Mouse (Mus musculus) stomach, postnatal 0 days (tissue): ENCODE measurements at regions not wholly inside any gene's neighbourhood (a gene's known extent, or its start where the extent isn't known, plus 50 kb on each side); places are given as distances from the start of the nearest gene placed in this dataset.

Experiments
- ATAC-seq: fragments of 200-750 bp; cut with Nextera tagmentation; 2 replicates; pipeline ENCODE4 v1.8.0; 2017; ENCODE audit not compliant: low FRiP score, low TSS enrichment
- DNase-seq: peaks from one replicate; pipeline ENCODE4 v3.0.0-alpha.2; 2016; ENCODE audit warnings: low spot score
- H3K27ac ChIP-seq: fragments of 300-500 bp; sonication (generic); replicated peaks from 2 replicates; pipeline ENCODE4 v1.5.1; 2014; ENCODE audit warnings: mild to moderate bottlenecking, control low read depth
- H3K27me3 ChIP-seq: fragments of 300-500 bp; sonication (generic); 2 replicates; pipeline ENCODE4 v1.6.1; 2014; ENCODE audit warnings: low read length; ENCODE audit not compliant: control insufficient read depth, insufficient read depth
- H3K36me3 ChIP-seq: fragments of 300-500 bp; sonication (generic); 2 replicates; pipeline ENCODE4 v1.6.1; 2014; ENCODE audit warnings: low read length, mixed read lengths; ENCODE audit not compliant: control insufficient read depth, insufficient read depth
- H3K4me1 ChIP-seq: fragments of 300-500 bp; sonication (generic); replicated peaks from 2 replicates; pipeline ENCODE4 v1.6.1; 2014; ENCODE audit warnings: antibody characterized with exemption; ENCODE audit not compliant: control insufficient read depth, insufficient read depth
- H3K4me2 ChIP-seq: fragments of 300-500 bp; sonication (generic); replicated peaks from 2 replicates; pipeline ENCODE4 v1.6.1; 2014; ENCODE audit warnings: low read depth, mild to moderate bottlenecking, control low read depth, moderate library complexity
- H3K4me3 ChIP-seq: fragments of 300-500 bp; sonication (generic); 2 replicates; pipeline ENCODE4 v1.5.1; 2014; ENCODE audit warnings: low read depth, low read length, control low read depth
- H3K9ac ChIP-seq: fragments of 300-500 bp; sonication (generic); 2 replicates; pipeline ENCODE4 v1.6.1; 2014; ENCODE audit warnings: mild to moderate bottlenecking, low read length, control low read depth, mixed read lengths
- H3K9me3 ChIP-seq: fragments of 300-500 bp; sonication (generic); 2 replicates; pipeline ENCODE4 v1.6.1; 2016; ENCODE audit warnings: low read length; ENCODE audit not compliant: control insufficient read depth
- CTCF ChIP-seq: IDR thresholded peaks from 2 replicates; pipeline ENCODE4 v1.5.1; 2016; ENCODE audit warnings: antibody characterized with exemption, low read depth, mild to moderate bottlenecking, moderate library complexity
- EP300 ChIP-seq: optimal IDR thresholded peaks from 2 replicates; pipeline ENCODE3; 2016; ENCODE audit warnings: antibody characterized with exemption
- WGBS: fragments of 180-500 bp; shearing (Covaris S2); extraction: QIAGEN DNeasy Blood & Tissue Kit; methylation state at CpG from one replicate; pipeline ENCODE4 v1.1.7; 2014; 5-methylcytosine and 5-hydroxymethylcytosine counted together

DNA sequence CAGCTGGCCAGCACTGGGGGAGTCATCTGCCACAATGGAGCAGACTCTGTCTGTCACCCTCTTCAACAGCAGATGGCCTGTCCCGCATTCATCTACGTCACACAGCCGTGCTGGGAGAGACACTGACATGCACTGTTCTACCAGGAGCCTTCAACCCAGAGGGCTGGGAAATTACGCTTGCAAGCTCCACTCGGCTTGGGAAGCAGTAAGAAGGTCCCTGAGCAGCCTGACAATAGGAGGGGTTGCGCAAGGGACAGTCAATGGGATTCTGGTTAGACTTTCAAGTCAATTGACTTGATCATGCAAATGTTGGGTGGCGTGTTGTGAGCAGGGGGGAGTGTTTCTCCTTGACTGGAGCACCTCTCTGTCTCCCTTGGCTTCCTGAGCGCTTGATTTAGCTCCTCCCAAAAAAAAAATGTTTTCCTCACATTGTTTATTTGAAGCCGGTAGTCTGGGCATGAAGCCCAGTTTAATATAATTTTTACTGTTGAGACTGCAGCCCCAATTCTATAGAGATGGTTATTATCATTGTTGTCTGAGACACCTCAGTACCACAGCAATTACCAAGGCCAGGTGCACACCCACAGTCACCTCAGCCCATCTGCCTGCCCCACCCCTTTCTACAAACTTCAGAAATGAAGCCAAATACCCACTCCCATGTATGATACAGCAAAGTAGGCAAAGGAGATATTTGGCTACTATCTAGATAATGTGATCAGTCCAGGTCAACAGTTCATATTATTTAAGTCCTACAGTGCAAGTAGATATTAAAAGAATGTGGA, 99.9 kb upstream of the Klf3 start:
- H3K4me3 ChIP-seq, result no peak overlapping the region
- DNase-seq, result peak; percentile 30
- 33% methylated on average over 9 of the region's 9 CpGs for whole genome bisulfite sequencing
- no peak overlapping the region for H3K9ac ChIP-seq
- ATAC-seq, result no peak
- peaks cover 15% of the 10 kb centered on the region for H3K4me1 ChIP-seq
- H3K9me3 ChIP-seq, result no peaks in the 10 kb centered on the region
- TF ChIP-seq CTCF (no peak), EP300 (no peak)
- H3K36me3 ChIP-seq, result no peaks in the 10 kb centered on the region
- no peak overlapping the region for H3K4me2 ChIP-seq
- no peaks in the 10 kb centered on the region for H3K27me3 ChIP-seq
- H3K27ac ChIP-seq, result peak overlapping the region; percentile 78

DNA sequence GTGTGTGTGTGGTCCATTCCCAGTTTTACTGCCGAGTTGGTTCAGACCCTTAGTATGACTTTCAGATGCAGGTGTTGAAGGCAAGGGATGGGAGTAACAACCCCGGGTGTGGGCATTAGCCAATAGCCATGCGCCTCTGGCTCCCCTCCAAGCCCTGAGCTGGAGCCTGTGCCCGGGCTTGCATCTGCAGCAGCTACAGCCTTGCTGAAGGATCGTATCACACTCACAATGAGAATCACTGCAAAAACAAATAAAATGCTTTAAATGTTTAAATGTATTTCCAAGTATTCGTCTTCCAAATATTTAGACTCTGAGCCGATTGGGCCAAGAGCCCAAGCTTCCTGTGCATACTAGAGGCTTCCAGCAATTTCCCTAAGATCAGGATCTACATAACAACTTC, 99.0 kb upstream of the Klf3 start:
- ATAC-seq (no peak; the same call in 1 of the 2 replicates), DNase-seq (peak; percentile 41)
- H3K4me2 ChIP-seq, result no peak overlapping the region
- no peak overlapping the region for H3K4me3 ChIP-seq
- no peaks in the 10 kb centered on the region for H3K27me3 ChIP-seq
- no peak for TF ChIP-seq EP300
- TF ChIP-seq CTCF, result no peak
- 15% methylated on average over 7 of the region's 7 CpGs for WGBS
- H3K9ac ChIP-seq, result no peak overlapping the region
- no peaks in the 10 kb centered on the region for H3K9me3 ChIP-seq
- H3K27ac ChIP-seq, result peak overlapping the region; percentile 70
- peaks cover 15% of the 10 kb centered on the region for H3K4me1 ChIP-seq
- no peaks in the 10 kb centered on the region for H3K36me3 ChIP-seq

DNA sequence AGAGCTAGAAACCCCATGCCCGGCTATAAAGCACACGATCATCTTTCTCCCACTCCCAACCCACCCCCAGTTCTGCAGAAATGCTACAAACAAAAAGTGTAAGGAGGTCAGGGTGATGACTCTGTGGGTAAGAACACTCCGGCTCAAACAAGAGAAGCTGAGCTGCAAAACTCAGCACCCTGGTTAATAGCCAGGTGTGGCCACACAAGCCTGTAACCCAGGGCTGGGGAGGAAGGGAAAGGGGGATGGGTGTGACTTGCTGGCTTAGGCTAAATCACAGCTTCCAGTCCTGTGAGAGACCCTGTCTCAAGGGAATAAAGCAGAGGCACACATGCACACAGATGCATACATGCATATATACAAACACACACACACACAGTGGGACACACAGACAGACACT, 96.6 kb upstream of the Klf3 start:
- Histone ChIP-seq H3K4me1 (peaks cover 10% of the 10 kb centered on the region; the same call in 1 of the 2 replicates), H3K4me2 (no peak overlapping the region), H3K4me3 (no peak overlapping the region), H3K9me3 (no peaks in the 10 kb centered on the region), H3K27me3 (no peaks in the 10 kb centered on the region), H3K27ac (no peak overlapping the region), H3K9ac (no peak overlapping the region), H3K36me3 (no peaks in the 10 kb centered on the region)
- ATAC-seq (no peak), DNase-seq (no peak)
- WGBS, result 78% methylated on average over 3 of the region's 3 CpGs
- TF ChIP-seq CTCF, result no peak
- no peak for TF ChIP-seq EP300

DNA sequence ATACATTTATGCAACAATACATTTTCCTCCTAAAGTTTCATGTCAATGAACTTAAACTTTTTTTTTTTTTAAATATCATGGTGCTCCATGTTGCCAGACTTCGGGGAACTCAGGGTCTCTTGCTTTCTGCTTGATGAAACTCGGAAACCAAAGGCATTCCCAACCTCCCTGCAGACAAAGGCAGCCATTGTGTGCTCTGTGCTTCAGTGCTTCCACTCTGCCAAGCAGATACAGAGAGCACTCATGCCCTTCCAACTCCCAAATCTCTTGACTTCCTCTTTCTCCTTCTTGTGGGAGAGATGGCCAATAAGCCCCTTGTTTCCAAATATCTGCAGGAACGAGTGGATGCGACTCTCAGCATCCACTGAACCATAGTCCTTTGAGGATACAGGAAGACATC, 94.0 kb upstream of the Klf3 start:
- no peak for ATAC-seq
- no peaks in the 10 kb centered on the region for H3K27me3 ChIP-seq

DNA sequence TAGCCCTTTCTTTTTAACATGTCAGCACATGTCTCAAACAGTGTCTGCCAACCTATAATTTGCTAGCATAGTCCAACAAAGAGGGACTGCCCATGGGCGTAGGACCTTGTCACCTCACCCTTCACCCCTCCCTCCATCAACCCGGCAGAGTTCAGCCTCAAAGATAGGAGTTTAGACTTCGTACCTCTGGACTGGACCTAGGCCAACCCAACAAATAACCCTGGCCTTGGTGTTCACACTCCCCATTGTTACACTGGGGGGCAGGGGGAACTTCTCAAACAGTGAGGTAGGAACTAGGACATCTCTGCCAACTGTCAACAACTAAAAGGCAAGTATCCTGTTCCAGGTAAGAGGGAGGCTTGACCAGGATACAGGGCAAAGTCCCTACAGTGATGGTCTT, 93.0 kb upstream of the Klf3 start:
- H3K4me3 ChIP-seq, result no peak overlapping the region
- H3K9me3 ChIP-seq, result no peaks in the 10 kb centered on the region
- no peak overlapping the region for H3K9ac ChIP-seq
- WGBS, result 41% methylated on average over 3 of the region's 3 CpGs
- no peak overlapping the region for H3K4me2 ChIP-seq
- H3K36me3 ChIP-seq, result no peaks in the 10 kb centered on the region
- DNase-seq (peak; percentile 57), ATAC-seq (peak; percentile 81)
- no peak overlapping the region for H3K27ac ChIP-seq
- H3K4me1 ChIP-seq, result no peaks in the 10 kb centered on the region
- H3K27me3 ChIP-seq, result no peaks in the 10 kb centered on the region
- TF ChIP-seq CTCF (no peak), EP300 (no peak)

More for the DNA sequence above, 94.0 kb upstream of the Klf3 start:
- no peak overlapping the region for H3K4me3 ChIP-seq
- no peaks in the 10 kb centered on the region for H3K4me1 ChIP-seq
- TF ChIP-seq CTCF (no peak), EP300 (no peak)
- WGBS, result 69% methylated on average over 4 of the region's 4 CpGs
- H3K9me3 ChIP-seq, result no peaks in the 10 kb centered on the region
- no peak for DNase-seq
- H3K4me2 ChIP-seq, result no peak overlapping the region
- no peaks in the 10 kb centered on the region for H3K36me3 ChIP-seq
- H3K9ac ChIP-seq, result no peak overlapping the region
- H3K27ac ChIP-seq, result no peak overlapping the region

DNA sequence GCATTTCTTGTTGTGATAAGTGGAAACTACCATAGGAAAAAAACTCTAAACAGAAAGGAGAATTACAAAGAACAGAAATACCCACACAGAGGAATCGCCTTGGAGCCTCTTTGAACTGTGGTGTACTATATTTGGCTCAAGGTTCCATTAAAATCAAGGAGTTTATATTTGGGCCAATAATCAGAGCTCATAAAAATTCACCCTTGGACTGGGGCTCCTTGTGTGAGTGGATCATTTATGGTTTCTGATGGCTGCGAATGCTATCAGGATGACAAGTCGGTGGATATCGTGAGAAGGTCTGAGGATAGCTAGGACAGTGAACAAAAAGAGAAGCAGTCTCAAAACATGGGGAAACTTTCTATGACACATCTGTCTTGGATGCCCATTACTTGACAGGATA, 92.2 kb upstream of the Klf3 start:
- Histone ChIP-seq H3K4me1 (no peaks in the 10 kb centered on the region), H3K27me3 (no peaks in the 10 kb centered on the region), H3K9me3 (no peaks in the 10 kb centered on the region), H3K4me3 (no peak overlapping the region), H3K27ac (no peak overlapping the region; the same call in 1 of the 2 replicates), H3K4me2 (no peak overlapping the region), H3K36me3 (no peaks in the 10 kb centered on the region), H3K9ac (no peak overlapping the region)
- 90% methylated on average over 4 of the region's 4 CpGs for WGBS
- ATAC-seq (no peak), DNase-seq (no peak)
- TF ChIP-seq EP300 (no peak), CTCF (no peak)
